Mouse (Mus musculus) MEL (cell line): ENCODE data around the gene Pcsk2. TPM values are rescaled to one million over a fixed set of nuclear protein-coding genes. Genes with fewer than 3 reads are reported as not detected.

ENCODE experiments used
- DNase-seq: peaks from one replicate; pipeline ENCODE4 v3.0.0; 2011; ENCODE audit warnings: low read depth, low spot score
- H3K27ac ChIP-seq: 2 replicates; pipeline ENCODE4 v1.5.1; 2012; ENCODE audit warnings: low read depth, mild to moderate bottlenecking, control low read depth, low read length, moderate library complexity; ENCODE audit not compliant: control insufficient read depth
- H3K27me3 ChIP-seq, 2 experiments: fragments of 150-350 bp in 1 of 2; sonication (generic) in 1 of 2; 2 replicates each; pipeline ENCODE4 v1.6.1; 2012; ENCODE audit warnings: low read length in 2 of 2, mild to moderate bottlenecking in 2 of 2, improper control_type of control experiment in 1 of 2, moderate library complexity in 1 of 2; ENCODE audit not compliant: insufficient read depth in 2 of 2, control insufficient read depth in 1 of 2
- H3K36me3 ChIP-seq, 2 experiments: 2 replicates each; pipeline ENCODE4 v1.6.1; 2012 to 2014; ENCODE audit warnings: low read length in 2 of 2, improper control_type of control experiment in 1 of 2, inconsistent platforms in 1 of 2, mild to moderate bottlenecking in 1 of 2; ENCODE audit not compliant: insufficient read depth in 2 of 2, control insufficient read depth in 1 of 2
- H3K4me1 ChIP-seq, 2 experiments: fragments of 150-350 bp in 1 of 2; sonication (generic) in 1 of 2; 2 replicates each; pipeline ENCODE4 v1.6.1; 2012; ENCODE audit warnings: low read length in 2 of 2, improper control_type of control experiment in 1 of 2, mild to moderate bottlenecking in 1 of 2; ENCODE audit not compliant: insufficient read depth in 2 of 2, control insufficient read depth in 1 of 2
- H3K4me3 ChIP-seq, 2 experiments: fragments of 150-350 bp in 1 of 2; sonication (generic) in 1 of 2; 2 replicates each; pipeline ENCODE4 v1.5.1; 2012; ENCODE audit warnings: low read depth in 2 of 2, low read length in 2 of 2, mild to moderate bottlenecking in 2 of 2, moderate library complexity in 2 of 2, control low read depth in 1 of 2, improper control_type of control experiment in 1 of 2; ENCODE audit not compliant: control insufficient read depth in 1 of 2, insufficient read depth in 1 of 2
- H3K79me2 ChIP-seq: 2 replicates; pipeline ENCODE4 v1.6.1; 2012; ENCODE audit warnings: mild to moderate bottlenecking, low read length, moderate library complexity; ENCODE audit not compliant: control insufficient read depth, poor library complexity, insufficient read depth
- H3K9ac ChIP-seq: 2 replicates; pipeline ENCODE4 v1.6.1; 2012; ENCODE audit warnings: low read depth, mild to moderate bottlenecking, control low read depth, low read length, moderate library complexity; ENCODE audit not compliant: control insufficient read depth, poor library complexity, severe bottlenecking
- H3K9me3 ChIP-seq: fragments of 150-350 bp; sonication (generic); replicated peaks from 2 replicates; pipeline ENCODE4 v1.6.1; 2012; ENCODE audit warnings: mild to moderate bottlenecking, low read length, improper control_type of control experiment, moderate library complexity; ENCODE audit not compliant: insufficient read depth
- BHLHE40 ChIP-seq: IDR thresholded peaks from 2 replicates; pipeline ENCODE4 v1.6.1; 2012; ENCODE audit warnings: low read depth, mild to moderate bottlenecking, inconsistent platforms, low read length, improper control_type of control experiment, borderline replicate concordance
- CHD2 ChIP-seq: IDR thresholded peaks from 2 replicates; pipeline ENCODE4 v1.6.1; 2011; ENCODE audit warnings: low read length, improper control_type of control experiment
- CTCF ChIP-seq, 3 experiments: IDR thresholded peaks in 2 of 3; conservative IDR thresholded peaks in 1 of 3; 2 replicates each; pipeline ENCODE4 v1.5.1; 2011 to 2012; ENCODE audit warnings: low read length in 3 of 3, low read depth in 2 of 3, mild to moderate bottlenecking in 2 of 3, improper control_type of control experiment in 1 of 3, inconsistent platforms in 1 of 3, mixed read lengths in 1 of 3, moderate library complexity in 1 of 3; ENCODE audit not compliant: control insufficient read depth in 1 of 3, insufficient read depth in 1 of 3, poor library complexity in 1 of 3, severe bottlenecking in 1 of 3
- E2F4 ChIP-seq: IDR thresholded peaks from 2 replicates; pipeline ENCODE4 v1.6.1; 2011; ENCODE audit warnings: low read depth, low read length, improper control_type of control experiment, borderline replicate concordance
- ELF1 ChIP-seq: IDR thresholded peaks from 2 replicates; pipeline ENCODE4 v1.6.1; 2014; ENCODE audit warnings: low read depth, mild to moderate bottlenecking, inconsistent platforms, low read length, improper control_type of control experiment, moderate library complexity
- GABPA ChIP-seq: IDR thresholded peaks from 2 replicates; pipeline ENCODE4 v1.6.1; 2012; ENCODE audit warnings: low read depth, mild to moderate bottlenecking, inconsistent platforms, low read length, improper control_type of control experiment, moderate library complexity
- JUND ChIP-seq: IDR thresholded peaks from 2 replicates; pipeline ENCODE4 v1.6.1; 2011; ENCODE audit warnings: low read depth, mild to moderate bottlenecking, improper control_type of control experiment, low read length
- MXI1 ChIP-seq: IDR thresholded peaks from 2 replicates; pipeline ENCODE4 v1.6.1; 2011; ENCODE audit warnings: mild to moderate bottlenecking, low read depth, low read length, improper control_type of control experiment
- NRF1 ChIP-seq: IDR thresholded peaks from 2 replicates; pipeline ENCODE4 v1.6.1; 2014; ENCODE audit warnings: low read depth, mild to moderate bottlenecking, inconsistent platforms, low read length, improper control_type of control experiment, moderate library complexity; ENCODE audit not compliant: poor library complexity, insufficient read depth, severe bottlenecking
- POLR2AphosphoS2 ChIP-seq: IDR thresholded peaks from 2 replicates; pipeline ENCODE4 v1.6.1; 2011; ENCODE audit warnings: low read length, improper control_type of control experiment
- RAD21 ChIP-seq: IDR thresholded peaks from 2 replicates; pipeline ENCODE4 v1.6.1; 2011; ENCODE audit warnings: mild to moderate bottlenecking, low read depth, low read length, improper control_type of control experiment
- SIN3A ChIP-seq: IDR thresholded peaks from 2 replicates; pipeline ENCODE4 v1.6.1; 2012; ENCODE audit warnings: low read length, improper control_type of control experiment, inconsistent platforms
- SMC3 ChIP-seq: IDR thresholded peaks from 2 replicates; pipeline ENCODE4 v1.6.1; 2011; ENCODE audit warnings: low read depth, low read length, improper control_type of control experiment
- TAL1 ChIP-seq: IDR thresholded peaks from 2 replicates; pipeline ENCODE4 v1.6.1; 2012; ENCODE audit warnings: mild to moderate bottlenecking, inconsistent platforms, low read length, moderate library complexity, mixed read lengths
- TBP ChIP-seq: IDR thresholded peaks from 2 replicates; pipeline ENCODE4 v1.8.0; 2011; ENCODE audit warnings: low read depth, low read length, improper control_type of control experiment
- TCF12 ChIP-seq: IDR thresholded peaks from 2 replicates; pipeline ENCODE4 v1.6.1; 2014; ENCODE audit warnings: low read depth, mild to moderate bottlenecking, inconsistent platforms, low read length, improper control_type of control experiment, moderate library complexity
- USF2 ChIP-seq, 2 experiments: IDR thresholded peaks; 2 replicates each; pipeline ENCODE4 v1.6.1; 2011 to 2012; ENCODE audit warnings: improper control_type of control experiment in 2 of 2, low read length in 2 of 2, borderline replicate concordance in 1 of 2, inconsistent platforms in 1 of 2, low read depth in 1 of 2, mild to moderate bottlenecking in 1 of 2; ENCODE audit not compliant: insufficient read depth in 1 of 2
- ZC3H11A ChIP-seq: IDR thresholded peaks from 2 replicates; pipeline ENCODE4 v1.6.1; 2012; ENCODE audit warnings: low read depth, mild to moderate bottlenecking, inconsistent platforms, low read length, improper control_type of control experiment
- polyA plus RNA-seq, 2 experiments: library from polyadenylated mRNA; stranded (reverse) in 1 of 2; unstranded in 1 of 2; fragments of >175 nt in 1 of 2; fragments of >200 nt in 1 of 2; gene quantifications; 2 replicates each; pipeline versions ENCODE4 v1.2.1 to v1.2.4; 2012; ENCODE audit warnings: low replicate concordance in 2 of 2, low read depth in 1 of 2; ENCODE audit not compliant: insufficient read length in 2 of 2, insufficient read depth in 1 of 2, missing spikeins in 1 of 2
- total RNA-seq: library from RNA; depleted of rRNA; stranded (reverse); fragments of 300-350 nt; gene quantifications from 2 replicates; pipeline ENCODE4 v1.2.3, GENCODE M21; 2012

Pcsk2 gene
- total and polyA plus RNA-seq, 3 experiments, result not detected

- H3K9ac ChIP-seq, result no peak overlapping the region
- no peak overlapping the region for H3K27ac ChIP-seq
- no peak for TF ChIP-seq JUND
- TF ChIP-seq POLR2AphosphoS2, result no peak
- TF ChIP-seq CHD2, result no peak
- TF ChIP-seq MXI1, result no peak
- TF ChIP-seq ZC3H11A, result no peak
- no peak for TF ChIP-seq SIN3A
- no peak for TF ChIP-seq RAD21
- H3K27me3 ChIP-seq, result no peaks in the 10 kb centered on the region
- H3K79me2 ChIP-seq, result no peaks in the 10 kb centered on the region
- H3K36me3 ChIP-seq, result peaks cover 0 to 10% of the 10 kb centered on the region in 2 experiments; a peak in 2 of 4 replicates
- H3K4me1 ChIP-seq, result peaks cover 0 to 5% of the 10 kb centered on the region in 2 experiments; a peak in 2 of 4 replicates
- no peaks in the 10 kb centered on the region for H3K9me3 ChIP-seq
- no peak for DNase-seq
- H3K4me3 ChIP-seq, result no peak overlapping the region
Observed at GRCm38 (mm10) chr2:143844779-143845178, 298.8 kb downstream of the Pcsk2 start.

GRCm38 (mm10) chr2:143846799-143847198, 300.8 kb downstream of the Pcsk2 start:
- peaks cover 0 to 5% of the 10 kb centered on the region in 2 experiments; a peak in 2 of 4 replicates for H3K4me1 ChIP-seq
- H3K9me3 ChIP-seq, result no peaks in the 10 kb centered on the region
- no peak overlapping the region for H3K4me3 ChIP-seq
- peaks cover 0 to 10% of the 10 kb centered on the region in 2 experiments; a peak in 2 of 4 replicates for H3K36me3 ChIP-seq
- TF ChIP-seq POLR2AphosphoS2 (no peak), USF2 (IDR thresholded peaks at IDR 0.05; ENCODE audit: borderline replicate concordance in 1 of 2, insufficient read depth in 1 of 2, low read depth in 1 of 2, low read length in 2 of 2) (no peak), RAD21 (no peak), CTCF (IDR thresholded peaks at IDR 0.05 in 2 of 3, conservative IDR thresholded peaks at IDR 0.05 in 1 of 3; ENCODE audit: control insufficient read depth in 1 of 3, insufficient read depth in 1 of 3, low read depth in 2 of 3, low read length in 3 of 3, poor library complexity in 1 of 3, severe bottlenecking in 1 of 3) (no peak), GABPA (no peak), ELF1 (no peak), NRF1 (no peak), BHLHE40 (no peak), TBP (no peak), TCF12 (no peak), SMC3 (no peak), CHD2 (no peak), TAL1 (no peak), E2F4 (no peak)
- H3K27ac ChIP-seq, result no peak overlapping the region
- DNase-seq, result peak; percentile 36
- H3K9ac ChIP-seq, result no peak overlapping the region
- H3K79me2 ChIP-seq, result no peaks in the 10 kb centered on the region
- no peaks in the 10 kb centered on the region for H3K27me3 ChIP-seq
